Mouse (Mus musculus): Measurements from ENCODE around the gene Timp3. TPM values are rescaled to one million over a fixed set of nuclear protein-coding genes. Genes with fewer than 3 reads are reported as not detected.

The Timp3 gene
- polyA plus RNA-seq, 1 experiment from 2014 or later = 25.2 TPM

DNA sequence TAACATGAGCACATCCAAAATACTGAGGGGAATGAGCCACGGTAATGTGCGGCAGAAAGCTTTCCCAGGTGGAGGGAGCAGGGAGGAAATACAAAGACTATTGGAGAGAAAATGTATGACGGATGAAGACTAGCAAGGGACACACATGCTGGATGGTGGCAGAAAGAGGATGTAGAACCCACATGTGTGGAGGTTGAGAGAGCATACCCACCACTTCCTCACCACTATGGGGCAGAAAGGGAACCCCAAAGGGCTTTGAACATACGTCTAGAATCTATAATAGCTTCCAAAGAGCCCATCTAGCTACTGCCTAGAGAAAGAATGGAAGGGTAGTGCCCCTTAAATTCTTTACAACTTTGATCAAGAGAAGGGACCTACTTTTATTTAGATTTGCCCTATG is 85.5 kb downstream of the Timp3 start:
- peak; percentile 52 for DNase-seq (ENCODE audit: low spot score)

- no peak for DNase-seq (ENCODE audit: low spot score)
These were observed 86.1 kb downstream of the Timp3 start for GRCm38 (mm10) chr10:86386232-86386631.

DNA sequence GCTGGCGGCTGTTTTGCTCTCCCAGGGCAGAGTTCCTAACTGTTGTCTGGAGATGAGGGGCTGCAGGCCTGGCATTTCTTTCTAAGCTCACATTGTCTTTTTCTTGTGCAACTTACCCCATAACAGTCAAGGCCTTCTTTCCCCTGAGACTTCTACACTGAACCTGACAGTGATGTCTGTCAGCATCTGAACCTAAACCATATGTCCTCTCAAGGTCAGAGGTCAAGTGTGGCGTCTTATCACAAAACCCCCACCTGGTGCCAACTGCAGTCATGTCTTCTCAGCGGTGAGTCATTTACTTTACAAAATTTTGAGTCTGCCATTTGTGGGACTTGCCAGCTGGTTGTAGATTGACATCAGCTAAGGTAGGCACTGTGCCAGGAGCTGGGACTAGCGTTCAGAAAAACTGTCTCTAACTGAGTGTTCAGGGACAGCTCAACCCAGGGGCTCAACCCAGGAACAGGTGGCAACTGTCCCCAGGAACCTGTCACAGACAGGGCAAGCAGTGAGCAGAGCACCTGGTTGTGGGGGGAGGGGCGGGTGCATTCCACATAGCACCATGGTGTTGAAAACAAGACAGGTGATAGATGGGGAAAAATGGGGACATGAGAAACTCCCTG is 87.8 kb downstream of the Timp3 start:
- peak; percentile 6 for DNase-seq (ENCODE audit: low spot score)

DNA sequence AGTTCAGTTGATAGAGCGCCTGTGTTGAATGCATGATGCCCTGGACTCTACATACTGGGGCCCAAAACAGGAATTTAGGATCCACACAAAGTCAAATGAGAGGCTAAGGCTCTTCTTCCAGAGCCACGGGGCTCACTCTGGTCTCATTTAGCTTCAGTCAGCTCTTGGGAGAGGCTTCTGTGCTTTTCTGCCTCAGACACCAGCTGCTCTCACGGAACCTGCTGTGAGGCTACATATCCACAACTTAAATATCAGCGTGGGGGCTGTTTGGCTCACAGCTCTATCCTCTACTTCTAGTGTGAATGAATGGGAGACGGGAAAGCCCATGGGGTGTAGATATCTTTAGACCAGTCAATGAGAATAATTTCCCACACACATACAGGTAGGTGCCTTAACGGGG is 88.6 kb downstream of the Timp3 start:
- DNase-seq (ENCODE audit: low spot score) = no peak

DNA sequence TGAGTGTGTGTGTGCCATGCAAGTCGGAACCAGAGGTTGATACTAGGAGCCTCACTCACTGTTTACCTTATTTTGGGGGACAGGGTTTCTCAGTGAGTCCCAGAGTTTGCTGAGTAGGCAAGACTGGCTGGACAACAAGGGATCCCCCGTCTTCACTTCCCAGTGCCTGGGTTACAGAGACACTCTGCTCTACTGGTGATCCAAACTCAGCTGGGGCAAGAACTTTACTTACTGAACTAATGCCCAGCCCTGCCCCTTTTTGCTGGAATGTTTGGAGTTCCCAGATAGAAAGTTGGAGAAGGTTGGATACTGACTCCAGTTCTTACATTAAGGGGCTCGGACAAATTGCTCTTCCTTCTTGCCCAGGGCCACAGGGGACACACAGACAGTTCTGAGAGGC is 89.2 kb downstream of the Timp3 start:
- no peak for DNase-seq (ENCODE audit: low spot score)

GRCm38 (mm10) chr10:86389913-86390312 is 89.7 kb downstream of the Timp3 start:
- DNase-seq (ENCODE audit: low spot score) = no peak

DNA sequence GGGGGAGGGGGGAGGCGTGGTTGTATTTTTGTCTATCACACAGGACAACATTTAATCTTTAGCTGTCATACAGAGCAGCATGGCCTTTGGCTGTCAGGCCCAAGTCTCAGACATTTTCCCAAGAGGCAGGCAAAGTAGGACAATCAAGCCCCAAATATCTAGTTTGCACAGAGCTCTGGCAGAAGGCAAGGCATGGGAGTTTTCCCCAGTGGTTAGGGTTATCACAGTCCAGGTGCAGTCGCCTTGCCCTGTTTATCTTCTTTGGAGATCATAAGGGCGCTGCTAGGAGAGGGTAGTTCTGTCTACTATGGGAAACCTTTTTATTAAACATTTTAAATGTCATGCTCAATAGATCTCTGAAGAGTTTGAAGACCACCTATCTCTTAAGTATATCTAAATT is 92.2 kb downstream of the Timp3 start:
- no peak for DNase-seq (ENCODE audit: low spot score)

- no peak for DNase-seq (ENCODE audit: low spot score)
These were observed 97.6 kb downstream of the Timp3 start for GRCm38 (mm10) chr10:86397577-86398346.

- DNase-seq (ENCODE audit: low spot score) = no peak
These were observed 98.2 kb downstream of the Timp3 start for GRCm38 (mm10) chr10:86398347-86398720.

Other genes with a start within 250 kb of the Timp3 start
- 0.98 and 1.1 TPM in 2 replicates for gene Syn3, start 198.5 kb downstream of the Timp3 start, polyA plus RNA-seq (2015; fragmentation: Nextera tagmentation; extraction: Ambion mirVana)